Mouse (Mus musculus): ENCODE results near the gene Adam6b. TPM values are rescaled to one million over a fixed set of nuclear protein-coding genes. Genes with fewer than 3 reads are reported as not detected.
"Not testable (repeated sequence)": the region's sequence is repeated elsewhere in the genome, so short reads cannot be mapped to it uniquely, and the experiment has no call there.

Gene Adam6b
- total RNA-seq (2021) = not detected
- long read RNA-seq = 0 reads

- DNase-seq (ENCODE audit: low spot score in 2 of 2) = not testable (repeated sequence)
Measured at GRCm38 (mm10) chr12:113489211-113489610, at the start of gene Adam6b. Adam6b (plus strand) TSS chr12:113489511.

- no peak for DNase-seq (ENCODE audit: low spot score in 2 of 2)
Measured at GRCm38 (mm10) chr12:113446061-113446460, 43.2 kb upstream of the Adam6b start.

- no peak for DNase-seq (ENCODE audit: low spot score in 2 of 2)
Measured at GRCm38 (mm10) chr12:113476164-113476563, 13.1 kb upstream of the Adam6b start.

GRCm38 (mm10) chr12:113482147-113482546, 7.2 kb upstream of the Adam6b start:
- no peak for DNase-seq (ENCODE audit: low spot score in 2 of 2)

GRCm38 (mm10) chr12:113482661-113483389, 6.5 kb upstream of the Adam6b start:
- no peak for DNase-seq (ENCODE audit: low spot score in 2 of 2)

GRCm38 (mm10) chr12:113483492-113484162, 5.7 kb upstream of the Adam6b start:
- DNase-seq (ENCODE audit: low spot score in 2 of 2) = no peak

GRCm38 (mm10) chr12:113484971-113485485, 4.3 kb upstream of the Adam6b start:
- no peak for DNase-seq (ENCODE audit: low spot score in 2 of 2)

GRCm38 (mm10) chr12:113487693-113488092, 1.6 kb upstream of the Adam6b start:
- peak; percentile 44 to 64 for DNase-seq (ENCODE audit: low spot score in 2 of 2)

GRCm38 (mm10) chr12:113525901-113526300, 36.6 kb downstream of the Adam6b start:
- no peak for DNase-seq (ENCODE audit: low spot score in 2 of 2)

Other genes with a start within 250 kb of the Adam6b start
- gene Adam6a, start 54.4 kb downstream of the Adam6b start, total RNA-seq (2021) = not detected

Data from layer of hippocampus, postnatal 10 days (tissue).